In genomic region chr6:53067446-53067988, GRCm38 (mm10) we compare ENCODE assay signal across 8 mouse cellular contexts. TPM values are rescaled to one million over a fixed set of nuclear protein-coding genes. Genes with fewer than 3 reads are reported as not detected.
DNase-seq lines count a peak whose midpoint lies in the region; ATAC-seq lines count a peak whose summit lies in the region.

No protein-coding gene starts in this region.

- DNase-seq in urinary bladder, postnatal 14 days (ENCODE audit: low spot score), result peak; percentile 8
- DNase-seq in urinary bladder, postnatal 36 days (ENCODE audit: low spot score in 2 of 2), result no peak
- peak; percentile 43 to 46 for DNase-seq in cerebellum, postnatal 10 days
- DNase-seq in left cerebral cortex, adult 8-10 months (ENCODE audit: low spot score in 2 of 2), result peak; percentile 15 to 25
- no peak for DNase-seq in ovary, adult 18-20 months (ENCODE audit: low spot score)

- H3K36me3 ChIP-seq in heart, embryonic 14.5 days (ENCODE audit: control insufficient read depth, insufficient read depth, low read length), result peaks cover 6% of the 10 kb centered on the region; the same call in 1 of the 2 replicates
- no peaks in the 10 kb centered on the region for H3K36me3 ChIP-seq in stomach, embryonic 14.5 days (ENCODE audit: control insufficient read depth, insufficient read depth, low read length)

- no peaks in the 10 kb centered on the region for H3K27me3 ChIP-seq in heart, embryonic 14.5 days (ENCODE audit: control insufficient read depth, insufficient read depth, low read length)
- H3K27me3 ChIP-seq in stomach, embryonic 14.5 days (ENCODE audit: control insufficient read depth, insufficient read depth, low read length), result peaks cover 9% of the 10 kb centered on the region; the same call in 1 of the 2 replicates

- H3K9me3 ChIP-seq in heart, embryonic 14.5 days (ENCODE audit: control insufficient read depth, low read length), result no peaks in the 10 kb centered on the region
- H3K9me3 ChIP-seq in stomach, embryonic 14.5 days (ENCODE audit: control insufficient read depth, low read depth, low read length), result no peaks in the 10 kb centered on the region

- H3K9ac ChIP-seq in heart, embryonic 14.5 days (ENCODE audit: low read length), result peak overlapping the region; percentile 89
- peak overlapping the region; percentile 50; the same call in 1 of the 2 replicates for H3K9ac ChIP-seq in stomach, embryonic 14.5 days (replicated peaks; ENCODE audit: low read depth, low read length)

- H3K4me1 ChIP-seq in heart, embryonic 14.5 days (ENCODE audit: control insufficient read depth in 2 of 2, insufficient read depth in 2 of 2, low read length in 2 of 2), result peaks cover 13 to 19% of the 10 kb centered on the region in 2 experiments
- H3K4me1 ChIP-seq in stomach, embryonic 14.5 days (ENCODE audit: control insufficient read depth, insufficient read depth, low read length), result no peaks in the 10 kb centered on the region

- H3K4me3 ChIP-seq in heart, embryonic 14.5 days (ENCODE audit: control insufficient read depth in 1 of 2, insufficient read depth in 1 of 2, low read depth in 1 of 2, low read length in 2 of 2), result peak overlapping the region; percentile 60 to 91
- peak overlapping the region; percentile 76 for H3K4me3 ChIP-seq in stomach, embryonic 14.5 days (ENCODE audit: low read depth, low read length)

- H3K4me2 ChIP-seq in heart, embryonic 14.5 days (ENCODE audit: low read length), result peak overlapping the region; percentile 79
- peak overlapping the region; percentile 88 for H3K4me2 ChIP-seq in stomach, embryonic 14.5 days (replicated peaks; ENCODE audit: low read depth, low read length)

- H3K27ac ChIP-seq in heart, embryonic 14.5 days (replicated peaks in 1 of 2; ENCODE audit: control insufficient read depth in 1 of 2, insufficient read depth in 1 of 2, low read depth in 2 of 2, low read length in 2 of 2), result peak overlapping the region in 1 of 2 experiments; percentile 70; a peak in 1 of 4 replicates
- no peak overlapping the region for H3K27ac ChIP-seq in stomach, embryonic 14.5 days (ENCODE audit: low read length)

- ATAC-seq in heart, embryonic 14.5 days (ENCODE audit: insufficient number of reproducible peaks, insufficient read depth, low FRiP score, low read depth), result no peak
- 0 out of 2 replicates have a peak, but pooled peaks have one; percentile 3 for ATAC-seq in megakaryocyte, adult 5-6 weeks (ENCODE audit: poor library complexity, severe bottlenecking)
- ATAC-seq in stomach, embryonic 14.5 days (ENCODE audit: insufficient number of reproducible peaks, insufficient read depth, low FRiP score, low read depth), result peak; percentile 46; the same call in 1 of the 2 replicates

- WGBS in heart, embryonic 14.5 days, result 9% methylated on average over 23 of the region's 41 CpGs
- WGBS in stomach, embryonic 14.5 days, result 5% methylated on average over 41 of the region's 41 CpGs

RNA-seq across cellular contexts. Expression of gene Jazf1, which starts 0.9 kb away (rescaled TPM):
- 15.6 and 17.4 TPM in 2 replicates for polyA plus RNA-seq in heart, embryonic 14.5 days (2014; fragmentation: Nextera tagmentation; extraction: Ambion mirVana)
- 10 to 100 TPM; 21.6 to 24.8 (median 24.5) TPM for total RNA-seq in left cerebral cortex, adult 8-10 months (2022)
- total RNA-seq in megakaryocyte, adult 5-6 weeks (2015), result 4.3 and 4.6 TPM in 2 replicates
- total RNA-seq in megakaryocyte, adult 5-6 weeks (2017), result 2.2 and 2.6 TPM in 2 replicates
- 9.3 and 9.6 TPM in 2 replicates for polyA plus RNA-seq in stomach, embryonic 14.5 days (2014; fragmentation: Nextera tagmentation; extraction: Ambion mirVana)

Comparison
In these comparisons a context has a peak if more than half of its experiments do, and no peak if none do; other contexts are left out.
1. DNase-seq: peak in urinary bladder, postnatal 14 days (single experiment), cerebellum, postnatal 10 days (2 of 2) and left cerebral cortex, adult 8-10 months (2 of 2); none in urinary bladder, postnatal 36 days (0 of 2) and ovary, adult 18-20 months (single experiment).
2. RNA of gene Jazf1, which starts 0.9 kb away (total RNA-seq): 21.6 to 24.8 TPM in left cerebral cortex, adult 8-10 months; 2.2 to 4.6 TPM in megakaryocyte, adult 5-6 weeks; every median in the first group is over 4 times any median in the second.